Comparison of ENCODE assay signal across 23 mouse cellular contexts in the genomic region with DNA sequence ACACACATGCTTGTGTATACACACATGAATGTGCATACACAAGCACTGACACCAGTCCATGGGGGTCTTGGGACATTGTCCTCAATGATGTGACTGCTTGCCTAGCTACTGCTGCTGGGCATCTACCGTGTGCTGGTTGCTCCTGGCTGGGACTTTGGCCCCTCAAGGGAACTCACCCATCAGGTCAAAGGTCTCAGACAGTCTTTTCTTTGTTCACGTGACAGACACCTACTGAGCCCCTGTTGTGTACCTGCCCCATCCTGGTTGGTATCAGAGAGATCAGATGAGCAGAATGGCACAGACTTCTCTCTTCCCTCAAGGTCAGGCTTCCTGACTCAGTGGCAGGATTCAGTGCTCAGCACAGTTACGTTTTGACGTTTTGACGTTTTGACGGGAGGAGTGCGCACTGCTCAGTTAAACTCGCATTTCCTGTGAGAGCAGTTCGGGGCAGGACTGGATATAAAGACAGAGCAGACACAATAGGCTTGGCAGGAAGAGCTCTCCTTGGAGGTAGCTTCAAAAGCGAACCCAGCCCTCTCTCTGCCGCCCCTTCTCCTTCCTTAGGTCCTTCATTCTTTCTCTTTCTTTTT. TPM values are rescaled to one million over a fixed set of nuclear protein-coding genes. Genes with fewer than 3 reads are reported as not detected.
DNase-seq lines count a peak whose midpoint lies in the region; ATAC-seq and TF ChIP-seq lines count a peak whose summit lies in the region.
"Had no signal": no experiment of that assay in that cellular context is flagged by ENCODE, and none has a peak within 500 bp of the region (broad histone marks: within the 10 kb centered on the region; RNA-seq: fewer than 3 reads in every experiment).

No protein-coding gene starts in this region.

- intact Hi-C loops in gastrocnemius, postnatal 36 days (cut with DNase I): no loop called here

- no peak overlapping the region for H3K4me3 ChIP-seq in MEL (ENCODE audit: control insufficient read depth in 1 of 2, insufficient read depth in 1 of 2, low read depth in 2 of 2, low read length in 2 of 2)
- H3K4me3 ChIP-seq in liver, embryonic 16.5 days (ENCODE audit: low read depth, low read length): no peak overlapping the region
- H3K4me3 ChIP-seq: embryonic facial prominence, embryonic 15.5 days; hindbrain, embryonic 12.5 days; limb, embryonic 10.5 days; midbrain, embryonic 15.5 days; myocyte; neural tube, embryonic 15.5 days; stomach, embryonic 15.5 days had no signal

- no peaks in the 10 kb centered on the region for H3K9me3 ChIP-seq in MEL (replicated peaks; ENCODE audit: insufficient read depth, low read length)
- no peaks in the 10 kb centered on the region for H3K9me3 ChIP-seq in liver, embryonic 16.5 days (replicated peaks; ENCODE audit: control insufficient read depth, low read length)
- H3K9me3 ChIP-seq: embryonic facial prominence, embryonic 15.5 days; hindbrain, embryonic 12.5 days; limb, embryonic 10.5 days; midbrain, embryonic 15.5 days; neural tube, embryonic 15.5 days; stomach, embryonic 15.5 days had no signal

- H3K4me2 ChIP-seq in liver, embryonic 16.5 days (ENCODE audit: low read depth, low read length): no peak overlapping the region
- H3K4me2 ChIP-seq: embryonic facial prominence, embryonic 15.5 days; heart, embryonic 11.5 days; hindbrain, embryonic 12.5 days; midbrain, embryonic 15.5 days; neural tube, embryonic 15.5 days; stomach, embryonic 15.5 days had no signal

- TF ChIP-seq POLR2A in MEL (IDR thresholded peaks at IDR 0.05; ENCODE audit: control insufficient read depth in 1 of 2, insufficient read depth in 1 of 2, low read depth in 1 of 2, low read length in 2 of 2, poor library complexity in 1 of 2): no peak

- H3K9ac ChIP-seq in MEL (ENCODE audit: control insufficient read depth, low read depth, low read length, poor library complexity, severe bottlenecking): no peak overlapping the region
- H3K9ac ChIP-seq in liver, embryonic 16.5 days (ENCODE audit: low read depth, low read length): no peak overlapping the region
- H3K9ac ChIP-seq: embryonic facial prominence, embryonic 15.5 days; hindbrain, embryonic 12.5 days; midbrain, embryonic 15.5 days; neural tube, embryonic 15.5 days; stomach, embryonic 15.5 days had no signal

- no peaks in the 10 kb centered on the region; a peak in 2 of 4 replicates for H3K27me3 ChIP-seq in MEL (ENCODE audit: control insufficient read depth in 1 of 2, insufficient read depth in 2 of 2, low read length in 2 of 2)
- H3K27me3 ChIP-seq in liver, embryonic 16.5 days (ENCODE audit: control insufficient read depth, insufficient read depth, low read depth, low read length): no peaks in the 10 kb centered on the region
- H3K27me3 ChIP-seq: embryonic facial prominence, embryonic 15.5 days; hindbrain, embryonic 12.5 days; midbrain, embryonic 15.5 days; neural tube, embryonic 15.5 days; stomach, embryonic 15.5 days had no signal

- DNase-seq in kidney, postnatal 36 days: peak; percentile 23 to 31
- DNase-seq in kidney, postnatal 4 days: no peak
- DNase-seq in CD4-positive, CD25-positive, alpha-beta regulatory T cell, adult 2 months (ENCODE audit: low read depth, low spot score): peak; percentile 36
- DNase-seq in MEL (ENCODE audit: low read depth, low spot score): no peak
- DNase-seq in ovary, postnatal 14 days (ENCODE audit: low spot score): no peak
- no peak for DNase-seq in gastrocnemius, postnatal 36 days
- DNase-seq: cerebellum, adult 18-20 months; cerebellum, postnatal 25 days; heart, postnatal 14 days; lung, adult 18-20 months; lung, postnatal 14 days; right cerebral cortex, postnatal 25 days; thymus, adult 18-20 months had no signal

- H3K36me3 ChIP-seq in MEL (ENCODE audit: control insufficient read depth in 1 of 2, insufficient read depth in 2 of 2, low read length in 2 of 2): no peaks in the 10 kb centered on the region
- no peaks in the 10 kb centered on the region for H3K36me3 ChIP-seq in liver, embryonic 16.5 days (ENCODE audit: control insufficient read depth, insufficient read depth)
- H3K36me3 ChIP-seq: embryonic facial prominence, embryonic 15.5 days; G1E; hindbrain, embryonic 12.5 days; limb, embryonic 10.5 days; midbrain, embryonic 15.5 days; neural tube, embryonic 15.5 days; stomach, embryonic 15.5 days had no signal

- no peak for TF ChIP-seq CTCF in MEL (IDR thresholded peaks at IDR 0.05 in 2 of 3, conservative IDR thresholded peaks at IDR 0.05 in 1 of 3; ENCODE audit: control insufficient read depth in 1 of 3, insufficient read depth in 1 of 3, low read depth in 2 of 3, low read length in 3 of 3, poor library complexity in 1 of 3, severe bottlenecking in 1 of 3)

- no peaks in the 10 kb centered on the region for H3K79me2 ChIP-seq in MEL (ENCODE audit: control insufficient read depth, insufficient read depth, low read length, poor library complexity)

- H3K4me1 ChIP-seq in MEL (ENCODE audit: control insufficient read depth in 1 of 2, insufficient read depth in 2 of 2, low read length in 2 of 2): no peaks in the 10 kb centered on the region
- H3K4me1 ChIP-seq in liver, embryonic 16.5 days (ENCODE audit: control insufficient read depth, low read depth, low read length): peaks cover 2% of the 10 kb centered on the region; the same call in 1 of the 2 replicates
- H3K4me1 ChIP-seq: hindbrain, embryonic 12.5 days had no signal

- TF ChIP-seq EP300 in MEL (IDR thresholded peaks at IDR 0.05; ENCODE audit: low read depth in 1 of 2, low read length in 2 of 2): no peak

- no peak for TF ChIP-seq RAD21 in MEL (IDR thresholded peaks at IDR 0.05; ENCODE audit: low read depth, low read length)

- WGBS in liver, embryonic 16.5 days (ENCODE audit: insufficient replicate concordance): 23% methylated on average over 11 of the region's 11 CpGs

- ATAC-seq in liver, embryonic 16.5 days (ENCODE audit: low read depth): peak; percentile 58
- ATAC-seq: midbrain, embryonic 15.5 days had no signal

- H3K27ac ChIP-seq in MEL (ENCODE audit: control insufficient read depth, low read depth, low read length): no peak overlapping the region
- no peak overlapping the region for H3K27ac ChIP-seq in liver, embryonic 16.5 days (ENCODE audit: low read length)
- H3K27ac ChIP-seq: embryonic facial prominence, embryonic 15.5 days; hindbrain, embryonic 12.5 days; limb, embryonic 10.5 days; midbrain, embryonic 15.5 days; neural tube, embryonic 15.5 days; stomach, embryonic 15.5 days had no signal

TF ChIP-seq in MEL, 35 proteins besides CTCF, POLR2A, EP300 and RAD21:
- TF ChIP-seq POLR2AphosphoS5 (IDR thresholded peaks at IDR 0.05; ENCODE audit: borderline replicate concordance, low read depth, low read length): 0 out of 2 replicates have a peak, but pooled peaks have one; percentile 10
- no peak for TF ChIP-seq USF2 (IDR thresholded peaks at IDR 0.05; ENCODE audit: borderline replicate concordance in 1 of 2, insufficient read depth in 1 of 2, low read depth in 1 of 2, low read length in 2 of 2)

RNA-seq across cellular contexts. Expression of a gene that starts 33.2 kb away (rescaled TPM):
- total RNA-seq in MEL (2012; rRNA removed): not detected in 2 replicates
- polyA plus RNA-seq in MEL (2012; ENCODE audit: insufficient read depth in 1 of 2, insufficient read length in 2 of 2, low read depth in 1 of 2, low replicate concordance in 2 of 2, missing spikeins in 1 of 2): under 1 TPM in 1 of 2 experiments, not detected in 1; 0.06 TPM
- polyA plus RNA-seq in liver, embryonic 16.5 days (2015; fragmentation: Nextera tagmentation; extraction: Ambion mirVana): 0.07 TPM in 1 of 2 replicates, not detected in the other
- total RNA-seq in gastrocnemius, postnatal 36 days (2021): 1 to 10 TPM; 1.7 TPM
- total RNA-seq: G1E had no signal
- polyA plus RNA-seq: G1E had no signal

Comparison
In these comparisons a context has a peak if more than half of its experiments do, and no peak if none do; other contexts are left out.
1. DNase-seq: peak in kidney, postnatal 36 days (2 of 2) and CD4-positive, CD25-positive, alpha-beta regulatory T cell, adult 2 months (single experiment); none in kidney, postnatal 4 days (0 of 2), MEL (single experiment), ovary, postnatal 14 days (single experiment) and gastrocnemius, postnatal 36 days (0 of 2).